Mouse (Mus musculus) embryonic facial prominence, embryonic 14.5 days (tissue): ENCODE results near the gene Cdk16. TPM values are rescaled to one million over a fixed set of nuclear protein-coding genes. Genes with fewer than 3 reads are reported as not detected.
A peak's percentile ranks its signal among the peaks of the same experiment; 100 is the strongest.

Experiments
- ATAC-seq: fragments of 200-750 bp; cut with Nextera tagmentation; 2 replicates; pipeline ENCODE4 v1.8.0; 2017; ENCODE audit warnings: low read depth, moderate number of reproducible peaks, moderate TSS enrichment
- DNase-seq: peaks from one replicate; pipeline ENCODE4 v3.0.0-alpha.2; 2015; ENCODE audit warnings: low spot score
- H3K27ac ChIP-seq: fragments of 300-500 bp; sonication (generic); replicated peaks from 2 replicates; pipeline ENCODE4 v1.5.1; 2014; ENCODE audit warnings: low read depth, mild to moderate bottlenecking, low read length, moderate library complexity
- H3K27me3 ChIP-seq: fragments of 300-500 bp; sonication (generic); replicated peaks from 2 replicates; pipeline ENCODE4 v1.6.1; 2014; ENCODE audit warnings: low read length; ENCODE audit not compliant: control insufficient read depth, insufficient read depth
- H3K36me3 ChIP-seq: fragments of 300-500 bp; sonication (generic); 2 replicates; pipeline ENCODE4 v1.6.1; 2014; ENCODE audit warnings: low read length, mixed read lengths; ENCODE audit not compliant: control insufficient read depth, insufficient read depth
- H3K4me1 ChIP-seq: fragments of 300-500 bp; sonication (generic); 2 replicates; pipeline ENCODE4 v1.6.1; 2014; ENCODE audit warnings: antibody characterized with exemption, low read length; ENCODE audit not compliant: control insufficient read depth, insufficient read depth
- H3K4me2 ChIP-seq: fragments of 300-500 bp; sonication (generic); 2 replicates; pipeline ENCODE4 v1.6.1; 2014; ENCODE audit warnings: low read depth, mild to moderate bottlenecking, low read length, moderate library complexity, mixed read lengths
- H3K4me3 ChIP-seq: fragments of 300-500 bp; sonication (generic); 2 replicates; pipeline ENCODE4 v1.5.1; 2014; ENCODE audit warnings: low read depth, mild to moderate bottlenecking, low read length
- H3K9ac ChIP-seq: fragments of 300-500 bp; sonication (generic); 2 replicates; pipeline ENCODE4 v1.6.1; 2014; ENCODE audit warnings: low read depth, mild to moderate bottlenecking, low read length, moderate library complexity, mixed read lengths
- H3K9me3 ChIP-seq: fragments of 300-500 bp; sonication (generic); 2 replicates; pipeline ENCODE4 v1.6.1; 2016; ENCODE audit warnings: low read length; ENCODE audit not compliant: control insufficient read depth
- WGBS: fragments of 180-500 bp; shearing (Covaris S2); extraction: QIAGEN DNeasy Blood & Tissue Kit; methylation state at CpG from one replicate; pipeline ENCODE4 v1.1.7; 2014; 5-methylcytosine and 5-hydroxymethylcytosine counted together
- polyA plus RNA-seq: library from polyadenylated mRNA; unstranded; fragments of >200 nt; fragmentation: Nextera tagmentation; extraction: Ambion mirVana; gene quantifications from 2 replicates; pipeline ENCODE4 v1.2.1, GENCODE M21; 2014

Cdk16 gene
- polyA plus RNA-seq, 1 experiment from 2014 or later: 97.5 TPM

GRCm38 (mm10) chrX:20663444-20663790, 24.3 kb upstream of the Cdk16 start:
- H3K4me3 ChIP-seq: peak overlapping the region; percentile 58
- ATAC-seq (no peak), DNase-seq (peak; percentile 21)
- peak overlapping the region; percentile 61 for H3K4me2 ChIP-seq
- no peaks in the 10 kb centered on the region for H3K9me3 ChIP-seq
- 0 out of 2 replicates have a peak overlapping the region, but pooled peaks have one; percentile 33 for H3K27ac ChIP-seq
- H3K27me3 ChIP-seq: no peaks in the 10 kb centered on the region
- 23% methylated on average over 9 of the region's 9 CpGs for WGBS
- peaks cover 12% of the 10 kb centered on the region; the same call in 1 of the 2 replicates for H3K36me3 ChIP-seq
- H3K4me1 ChIP-seq: no peaks in the 10 kb centered on the region
- peak overlapping the region; percentile 76 for H3K9ac ChIP-seq

DNA sequence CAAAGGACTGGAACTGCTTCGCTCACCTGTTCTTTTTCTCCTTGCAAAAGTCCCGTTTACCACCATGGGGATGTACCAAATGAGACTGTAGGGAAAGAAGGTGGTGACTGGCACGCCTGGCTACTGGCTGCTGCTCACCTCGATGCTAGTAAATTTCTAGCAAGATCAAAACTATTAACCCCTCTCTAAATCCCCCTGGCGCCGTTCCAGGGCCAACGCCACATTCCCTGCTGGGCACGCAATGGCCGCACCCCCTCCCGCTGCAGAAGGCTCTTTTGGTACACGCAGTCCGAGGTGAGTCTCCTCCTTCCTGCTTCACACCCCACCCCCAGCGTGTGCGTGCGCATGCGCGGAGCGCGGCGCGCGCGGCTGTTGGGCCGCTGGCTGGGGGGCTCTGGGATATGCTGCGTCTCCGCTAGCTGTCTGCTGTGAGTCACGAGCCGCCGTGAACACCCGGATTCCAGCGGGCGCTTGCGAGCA, 354 bp downstream of the Cdk16 start:
- Histone ChIP-seq H3K9ac (peak overlapping the region; percentile 91), H3K4me1 (no peaks in the 10 kb centered on the region), H3K9me3 (no peaks in the 10 kb centered on the region), H3K27ac (peak overlapping the region; percentile 95), H3K4me2 (peak overlapping the region; percentile 66), H3K4me3 (peak overlapping the region; percentile 71), H3K36me3 (0 out of 2 replicates have a peak, but pooled peaks cover 1% of the 10 kb centered on the region), H3K27me3 (no peaks in the 10 kb centered on the region)
- peak; percentile 92 for ATAC-seq
- 23% methylated on average over 33 of the region's 33 CpGs for WGBS
- DNase-seq: peak; percentile 88

DNA sequence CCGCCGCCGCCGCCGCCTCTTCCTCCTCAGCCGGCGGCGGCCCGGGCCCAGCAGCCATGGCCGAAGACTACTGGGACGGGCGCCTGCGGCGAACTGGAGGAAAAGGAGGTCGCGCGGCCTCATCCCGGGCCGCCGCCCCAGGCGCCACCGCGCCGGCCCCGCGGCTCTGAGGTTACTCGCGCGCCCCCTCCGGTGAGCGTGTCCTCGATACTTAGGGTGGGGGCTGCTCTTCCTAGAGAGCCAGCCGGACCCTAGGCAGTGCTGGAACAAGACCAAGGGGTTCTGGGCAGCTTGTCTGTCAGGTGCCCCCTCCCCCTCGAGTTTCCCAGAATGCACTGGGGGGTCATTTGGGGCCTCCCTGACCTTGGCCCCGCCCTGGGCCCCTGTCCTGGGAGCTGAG, 861 bp downstream of the Cdk16 start:
- H3K9ac ChIP-seq: peak overlapping the region; percentile 91
- DNase-seq: peak; percentile 63
- no peaks in the 10 kb centered on the region for H3K4me1 ChIP-seq
- H3K9me3 ChIP-seq: no peaks in the 10 kb centered on the region
- 0 out of 2 replicates have a peak, but pooled peaks cover 6% of the 10 kb centered on the region for H3K36me3 ChIP-seq
- peak overlapping the region; percentile 66 for H3K4me2 ChIP-seq
- peak; percentile 34 for ATAC-seq
- H3K27ac ChIP-seq: peak overlapping the region; percentile 95
- H3K4me3 ChIP-seq: peak overlapping the region; percentile 71
- no peaks in the 10 kb centered on the region for H3K27me3 ChIP-seq
- WGBS: 9% methylated on average over 9 of the region's 35 CpGs

GRCm38 (mm10) chrX:20691566-20691965, 3.8 kb downstream of the Cdk16 start:
- Histone ChIP-seq H3K9ac (no peak overlapping the region), H3K4me3 (no peak overlapping the region), H3K36me3 (peaks cover 36% of the 10 kb centered on the region), H3K27me3 (no peaks in the 10 kb centered on the region), H3K9me3 (no peaks in the 10 kb centered on the region), H3K4me1 (no peaks in the 10 kb centered on the region), H3K4me2 (no peak overlapping the region), H3K27ac (no peak overlapping the region)
- DNase-seq (no peak), ATAC-seq (no peak)
- WGBS: 72% methylated on average over 3 of the region's 3 CpGs

DNA sequence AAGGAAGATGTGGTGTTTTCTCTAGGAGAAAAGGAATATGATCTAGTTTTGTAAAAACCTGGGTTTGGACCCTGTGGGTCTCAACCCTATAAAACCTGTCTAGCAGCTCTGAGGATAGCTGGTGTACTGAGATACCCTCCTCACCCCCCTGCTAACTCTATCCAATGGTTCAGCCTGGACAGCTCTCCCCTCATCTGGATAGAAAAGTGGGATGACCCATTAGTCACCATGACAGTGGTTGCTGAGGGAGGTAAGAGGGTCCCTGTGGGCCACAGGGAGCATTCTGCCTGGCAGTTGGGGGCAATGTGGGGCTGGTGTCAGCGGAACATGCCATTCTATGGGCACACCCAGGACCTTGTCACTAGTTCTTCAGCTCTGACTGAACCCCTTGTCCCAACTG, 4.9 kb downstream of the Cdk16 start:
- Histone ChIP-seq H3K9me3 (no peaks in the 10 kb centered on the region), H3K36me3 (peaks cover 46% of the 10 kb centered on the region), H3K27me3 (no peaks in the 10 kb centered on the region), H3K4me1 (no peaks in the 10 kb centered on the region), H3K4me3 (no peak overlapping the region), H3K4me2 (no peak overlapping the region), H3K27ac (no peak overlapping the region), H3K9ac (no peak overlapping the region)
- WGBS: 80% methylated on average over 1 of the region's 1 CpGs
- DNase-seq (no peak), ATAC-seq (no peak)

DNA sequence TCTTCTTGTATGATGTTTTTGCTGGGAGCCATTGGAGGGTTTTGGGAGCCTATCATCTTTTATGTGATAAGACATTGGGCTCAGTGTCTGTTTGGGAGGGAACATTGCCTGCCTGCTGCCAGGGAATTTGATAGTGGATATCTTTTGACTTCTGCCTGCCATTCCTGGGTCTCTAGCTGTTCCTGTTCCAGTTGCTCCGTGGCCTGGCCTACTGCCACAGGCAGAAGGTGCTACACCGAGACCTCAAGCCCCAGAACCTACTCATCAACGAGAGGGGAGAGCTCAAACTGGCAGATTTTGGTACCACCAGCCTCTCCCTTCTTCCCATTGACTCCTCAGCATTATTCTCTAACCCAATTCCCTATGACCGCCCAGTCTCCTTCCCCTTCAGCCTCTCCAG, 8.1 kb downstream of the Cdk16 start:
- no peak for DNase-seq
- Histone ChIP-seq H3K9me3 (no peaks in the 10 kb centered on the region), H3K4me2 (no peak overlapping the region), H3K4me3 (no peak overlapping the region), H3K4me1 (no peaks in the 10 kb centered on the region), H3K9ac (no peak overlapping the region), H3K27me3 (no peaks in the 10 kb centered on the region), H3K27ac (no peak overlapping the region), H3K36me3 (peaks cover 53% of the 10 kb centered on the region)
- WGBS: 82% methylated on average over 4 of the region's 4 CpGs
- no peak for ATAC-seq

DNA sequence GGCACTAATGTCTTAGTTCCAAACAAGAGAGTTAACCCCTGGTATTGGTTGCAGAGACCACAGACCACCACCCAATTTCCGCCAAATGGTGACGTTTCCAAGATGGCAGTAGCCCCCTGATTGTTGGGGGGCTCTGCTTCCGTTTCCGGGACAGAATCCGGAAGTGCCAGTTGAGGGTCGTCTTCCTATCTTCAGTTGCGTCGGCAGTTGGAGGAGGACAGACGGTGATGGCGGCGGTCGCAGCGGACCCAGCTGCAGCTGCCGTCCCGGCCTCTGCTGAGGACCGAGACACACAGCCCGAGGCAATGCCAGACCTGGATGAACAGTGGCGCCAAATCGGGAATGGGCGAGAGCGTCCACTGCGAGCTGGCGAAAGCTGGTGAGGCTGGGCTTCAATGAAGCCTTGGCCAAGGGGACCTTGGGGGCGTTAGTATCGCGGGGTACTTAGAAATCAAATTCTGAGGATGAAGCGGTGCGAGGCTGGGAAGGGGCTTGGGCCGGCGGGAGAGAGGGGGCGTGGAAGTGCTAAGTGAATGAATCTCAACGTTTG, 16.1 kb downstream of the Cdk16 start, which contains the start of gene Usp11:
TSS of gene Usp11 (plus strand) at position 166 of the 550 bp plus-strand sequence.
- ATAC-seq: peak; percentile 59
- H3K4me2 ChIP-seq: peak within 1 kb of the TSS; percentile 50
- peak within 1 kb of the TSS; percentile 57 for H3K4me3 ChIP-seq
- no peaks in the 10 kb centered on the region for H3K4me1 ChIP-seq
- H3K9ac ChIP-seq: peak within 1 kb of the TSS; percentile 77
- H3K27me3 ChIP-seq: no peaks in the 10 kb centered on the region
- H3K36me3 ChIP-seq: peaks cover 4% of the 10 kb centered on the region; the same call in 1 of the 2 replicates
- peak within 1 kb of the TSS; percentile 95 for H3K27ac ChIP-seq
- no peaks in the 10 kb centered on the region for H3K9me3 ChIP-seq
- peak; percentile 79 for DNase-seq
- 19% methylated on average over 32 of the region's 32 CpGs for WGBS

DNA sequence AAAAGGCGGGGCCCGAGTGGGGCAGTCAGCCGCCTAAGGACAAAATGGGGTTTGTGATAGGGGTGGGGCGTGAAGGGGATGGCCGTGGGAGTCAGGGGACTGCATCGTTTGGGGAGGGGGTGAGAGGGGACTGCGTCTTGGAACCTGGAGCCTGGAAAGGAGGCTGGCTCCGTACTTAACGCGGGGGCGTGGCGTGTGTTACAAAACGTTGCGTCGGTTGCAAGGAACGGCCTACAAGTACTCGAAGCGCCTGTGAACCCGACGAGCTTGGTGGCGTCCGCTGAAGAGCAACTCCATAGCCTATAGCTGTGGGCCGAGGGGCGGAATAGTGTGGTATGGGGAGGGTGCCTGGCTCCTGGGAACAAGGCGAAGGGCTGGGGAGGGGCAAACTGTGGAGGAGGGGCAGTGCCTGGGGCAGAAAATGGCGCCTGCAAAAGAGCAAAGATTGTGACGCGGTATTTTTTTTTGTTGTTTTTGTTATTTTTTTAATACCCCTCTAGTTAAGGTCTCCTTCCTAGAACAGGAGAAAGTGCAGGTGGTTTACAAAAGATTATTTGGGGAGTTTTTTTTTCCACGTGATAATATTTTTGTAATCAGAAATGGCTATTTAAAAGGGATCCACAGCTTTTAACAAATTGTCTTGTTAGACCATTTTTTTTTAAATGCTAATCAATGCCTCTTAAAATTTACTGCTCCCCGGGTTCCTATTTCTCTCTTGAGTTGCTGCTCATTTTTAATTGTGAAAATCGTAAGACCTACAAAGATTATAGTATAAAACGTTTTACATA, 16.7 kb downstream of the Cdk16 start:
- Histone ChIP-seq H3K27ac (peak overlapping the region; percentile 95), H3K9ac (peak overlapping the region; percentile 77), H3K27me3 (no peaks in the 10 kb centered on the region), H3K9me3 (no peaks in the 10 kb centered on the region), H3K36me3 (no peaks in the 10 kb centered on the region), H3K4me2 (peak overlapping the region; percentile 50), H3K4me1 (no peaks in the 10 kb centered on the region), H3K4me3 (peak overlapping the region; percentile 57)
- WGBS: 21% methylated on average over 32 of the region's 32 CpGs
- peak; percentile 97 for ATAC-seq
- DNase-seq: peak; percentile 96
